18 mouse cellular contexts compared by ENCODE assay signal in the genomic region with DNA sequence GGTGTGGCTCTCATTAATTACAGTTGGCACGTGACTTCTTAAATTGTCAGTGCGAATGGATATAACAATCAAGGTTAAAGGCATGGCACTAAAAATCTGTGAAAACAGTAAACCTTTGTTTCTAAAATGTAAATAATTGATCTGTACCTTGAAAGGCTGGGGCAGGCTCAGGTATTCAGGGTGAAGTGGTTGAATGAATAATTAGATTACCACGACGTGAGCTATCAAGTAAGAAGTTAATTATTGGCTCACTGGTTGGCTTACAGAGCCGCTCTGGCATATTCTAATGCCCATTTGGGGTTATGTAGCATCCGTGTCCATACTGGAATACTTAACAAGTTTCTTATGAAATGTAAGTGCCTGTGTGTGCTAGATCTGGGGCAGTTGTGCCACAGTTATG.
DNase-seq lines count a peak whose midpoint lies in the region; ATAC-seq and TF ChIP-seq lines count a peak whose summit lies in the region.
"Had no signal": no experiment of that assay in that cellular context is flagged by ENCODE, and none has a peak within 500 bp of the region (broad histone marks: within the 10 kb centered on the region; RNA-seq: fewer than 3 reads in every experiment).

No protein-coding gene starts in this region.

- no peaks in the 10 kb centered on the region; the same call in 1 of the 2 replicates for H3K36me3 ChIP-seq in kidney, adult 2 months (ENCODE audit: control insufficient read depth, insufficient read depth, low read length)
- H3K36me3 ChIP-seq in kidney, embryonic 16.5 days (ENCODE audit: insufficient read depth, low read length), result 0 out of 2 replicates have a peak, but pooled peaks cover 2% of the 10 kb centered on the region
- no peaks in the 10 kb centered on the region for H3K36me3 ChIP-seq in intestine, embryonic 16.5 days (ENCODE audit: control insufficient read depth, insufficient read depth, low read length)
- H3K36me3 ChIP-seq in stomach, embryonic 15.5 days, result no peaks in the 10 kb centered on the region
- H3K36me3 ChIP-seq: embryonic facial prominence, embryonic 12.5 days; forebrain, embryonic 15.5 days; heart, embryonic 10.5 days had no signal

- ATAC-seq in kidney, embryonic 16.5 days (ENCODE audit: low FRiP score, low TSS enrichment), result peak; percentile 79
- ATAC-seq in intestine, embryonic 16.5 days, result peak; percentile 66; the same call in 1 of the 2 replicates
- peak; percentile 32; the same call in 1 of the 2 replicates for ATAC-seq in stomach, embryonic 15.5 days (ENCODE audit: insufficient read depth, low FRiP score, low read depth)
- ATAC-seq: forebrain, embryonic 15.5 days had no signal

- H3K4me1 ChIP-seq in kidney, adult 2 months (ENCODE audit: control insufficient read depth, insufficient read depth, low read length), result peaks cover 6% of the 10 kb centered on the region; the same call in 1 of the 2 replicates
- H3K4me1 ChIP-seq in kidney, embryonic 16.5 days (ENCODE audit: insufficient read depth, low read length), result peaks cover 6% of the 10 kb centered on the region; the same call in 1 of the 2 replicates
- H3K4me1 ChIP-seq in intestine, embryonic 16.5 days (ENCODE audit: control insufficient read depth, insufficient read depth, low read length), result peaks cover 5% of the 10 kb centered on the region; the same call in 1 of the 2 replicates
- peaks cover 5% of the 10 kb centered on the region; the same call in 1 of the 2 replicates for H3K4me1 ChIP-seq in stomach, embryonic 15.5 days
- H3K4me1 ChIP-seq: embryonic facial prominence, embryonic 12.5 days; forebrain, embryonic 15.5 days had no signal

- TF ChIP-seq CTCF in kidney, adult 2 months (conservative IDR thresholded peaks at IDR 0.05; ENCODE audit: insufficient read depth, insufficient read length, low read depth, low read length), result no peak

- H3K27me3 ChIP-seq in kidney, adult 2 months (replicated peaks; ENCODE audit: control insufficient read depth, insufficient read depth, low read length), result no peaks in the 10 kb centered on the region
- H3K27me3 ChIP-seq in kidney, embryonic 16.5 days (ENCODE audit: insufficient read depth, low read length), result no peaks in the 10 kb centered on the region
- no peaks in the 10 kb centered on the region for H3K27me3 ChIP-seq in intestine, embryonic 16.5 days (replicated peaks; ENCODE audit: control insufficient read depth, insufficient read depth, low read length)
- no peaks in the 10 kb centered on the region for H3K27me3 ChIP-seq in stomach, embryonic 15.5 days (replicated peaks)
- H3K27me3 ChIP-seq: embryonic facial prominence, embryonic 12.5 days; forebrain, embryonic 15.5 days had no signal

- H3K4me2 ChIP-seq in kidney, embryonic 16.5 days (replicated peaks; ENCODE audit: low read depth, low read length), result no peak overlapping the region
- H3K4me2 ChIP-seq in intestine, embryonic 16.5 days (ENCODE audit: low read depth, low read length), result no peak overlapping the region
- no peak overlapping the region for H3K4me2 ChIP-seq in stomach, embryonic 15.5 days
- H3K4me2 ChIP-seq: embryonic facial prominence, embryonic 12.5 days; forebrain, embryonic 15.5 days had no signal

- no peak overlapping the region for H3K9ac ChIP-seq in kidney, embryonic 16.5 days (replicated peaks; ENCODE audit: low read length)
- H3K9ac ChIP-seq in intestine, embryonic 16.5 days (ENCODE audit: low read depth, low read length), result no peak overlapping the region
- no peak overlapping the region for H3K9ac ChIP-seq in stomach, embryonic 15.5 days
- H3K9ac ChIP-seq: embryonic facial prominence, embryonic 12.5 days; forebrain, embryonic 15.5 days had no signal

- no peaks in the 10 kb centered on the region for H3K9me3 ChIP-seq in kidney, embryonic 16.5 days (ENCODE audit: low read length)
- H3K9me3 ChIP-seq in intestine, embryonic 16.5 days (ENCODE audit: control insufficient read depth, low read length), result no peaks in the 10 kb centered on the region
- H3K9me3 ChIP-seq in stomach, embryonic 15.5 days, result no peaks in the 10 kb centered on the region
- H3K9me3 ChIP-seq: embryonic facial prominence, embryonic 12.5 days; forebrain, embryonic 15.5 days; heart, embryonic 10.5 days had no signal

- 31% methylated on average over 6 of the region's 6 CpGs for WGBS in kidney, adult 2 months
- 61% methylated on average over 6 of the region's 6 CpGs for WGBS in kidney, embryonic 16.5 days
- 52% methylated on average over 6 of the region's 6 CpGs for WGBS in intestine, embryonic 16.5 days
- 55% methylated on average over 6 of the region's 6 CpGs for WGBS in stomach, embryonic 15.5 days

- no peak for TF ChIP-seq POLR2A in kidney, adult 2 months (IDR thresholded peaks at IDR 0.05; ENCODE audit: low read depth, low read length)

- H3K27ac ChIP-seq in kidney, adult 2 months (ENCODE audit: insufficient read depth, low read depth, low read length), result peak overlapping the region; percentile 67; the same call in 1 of the 2 replicates
- peak overlapping the region; percentile 71 for H3K27ac ChIP-seq in kidney, embryonic 16.5 days (ENCODE audit: low read length)
- H3K27ac ChIP-seq in intestine, embryonic 16.5 days (ENCODE audit: low read length), result no peak overlapping the region
- H3K27ac ChIP-seq in stomach, embryonic 15.5 days, result no peak overlapping the region
- H3K27ac ChIP-seq: embryonic facial prominence, embryonic 12.5 days; forebrain, embryonic 15.5 days; heart, embryonic 10.5 days had no signal

- DNase-seq in kidney, adult 2 months, result peak; percentile 69
- DNase-seq in kidney, postnatal 10 days, result no peak
- DNase-seq in kidney, adult 18-20 months, result no peak
- DNase-seq in heart, postnatal 4 days, result no peak
- DNase-seq in left cerebral cortex, adult 8-10 months (ENCODE audit: low spot score in 2 of 2), result no peak
- DNase-seq: adrenal gland, postnatal 10 days; cerebellum, adult 11 months; cerebellum, adult 8-10 months; cerebellum, postnatal 14 days; gastrocnemius, postnatal 36 days; heart, adult 18-20 months; heart, postnatal 10 days had no signal

- no peak overlapping the region for H3K4me3 ChIP-seq in kidney, adult 2 months (ENCODE audit: insufficient read depth, low read depth, low read length)
- H3K4me3 ChIP-seq in kidney, embryonic 16.5 days (ENCODE audit: low read length), result no peak overlapping the region
- no peak overlapping the region for H3K4me3 ChIP-seq in intestine, embryonic 16.5 days (ENCODE audit: low read length)
- H3K4me3 ChIP-seq in stomach, embryonic 15.5 days (replicated peaks), result no peak overlapping the region
- H3K4me3 ChIP-seq: embryonic facial prominence, embryonic 12.5 days; forebrain, embryonic 15.5 days; heart, embryonic 10.5 days had no signal

Comparison
In these comparisons a context has a peak if more than half of its experiments do, and no peak if none do; other contexts are left out.
1. H3K27ac ChIP-seq: peak in kidney, adult 2 months (single experiment) and kidney, embryonic 16.5 days (single experiment); none in intestine, embryonic 16.5 days (single experiment) and stomach, embryonic 15.5 days (single experiment).
2. Peak in every context shown above with its lines, with median percentiles within 50 percentile points of each other: ATAC-seq.